Mouse (Mus musculus): ENCODE data around the gene Idh3g.
"Not testable (repeated sequence)": the region's sequence is repeated elsewhere in the genome, so short reads cannot be mapped to it uniquely, and the experiment has no call there.

The Idh3g gene

DNA sequence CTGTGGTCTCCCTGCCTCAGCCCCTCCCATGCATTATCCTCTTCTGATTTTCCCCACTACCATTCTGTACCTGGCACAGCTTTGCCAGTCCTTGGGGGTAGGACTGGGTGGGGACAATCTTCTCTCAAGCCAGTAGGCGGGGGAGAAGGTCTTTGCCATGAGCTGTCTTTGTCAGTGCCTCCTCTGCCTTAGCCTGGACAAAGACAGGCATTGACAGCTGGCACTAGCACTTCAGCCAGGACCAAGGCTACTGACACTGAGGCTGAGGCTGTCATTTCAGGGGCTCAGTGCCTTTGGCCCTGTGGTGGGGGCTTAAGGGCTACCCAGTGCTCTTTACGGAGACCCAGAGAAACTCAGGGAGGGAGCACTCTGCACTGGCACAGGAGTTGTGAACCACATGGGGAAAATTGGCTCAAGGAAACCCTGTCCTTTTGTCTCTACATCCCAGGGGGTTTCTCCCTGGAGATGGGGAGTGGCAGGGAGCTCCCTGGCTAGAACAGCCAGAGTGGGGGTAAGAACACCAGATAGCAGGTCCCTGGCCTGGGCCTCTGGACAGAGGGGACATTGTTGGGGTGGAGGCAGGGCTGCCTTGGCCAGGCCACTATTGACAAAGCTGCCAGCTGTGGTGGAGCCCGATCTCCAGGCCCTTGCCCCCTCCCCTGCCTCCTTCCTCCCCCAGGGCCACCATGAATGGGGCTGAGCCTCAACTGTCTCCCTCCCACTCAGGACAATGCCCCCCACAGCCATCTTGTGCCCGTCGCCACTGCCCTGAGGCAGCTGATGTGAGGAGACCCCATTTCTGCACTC lies 30.2 kb downstream of the Idh3g start, which contains the start of gene Plxnb3:
Gene Plxnb3 (plus strand): TSS at position 757 of the 807 bp plus-strand sequence.
- DNase-seq = no peak

DNA sequence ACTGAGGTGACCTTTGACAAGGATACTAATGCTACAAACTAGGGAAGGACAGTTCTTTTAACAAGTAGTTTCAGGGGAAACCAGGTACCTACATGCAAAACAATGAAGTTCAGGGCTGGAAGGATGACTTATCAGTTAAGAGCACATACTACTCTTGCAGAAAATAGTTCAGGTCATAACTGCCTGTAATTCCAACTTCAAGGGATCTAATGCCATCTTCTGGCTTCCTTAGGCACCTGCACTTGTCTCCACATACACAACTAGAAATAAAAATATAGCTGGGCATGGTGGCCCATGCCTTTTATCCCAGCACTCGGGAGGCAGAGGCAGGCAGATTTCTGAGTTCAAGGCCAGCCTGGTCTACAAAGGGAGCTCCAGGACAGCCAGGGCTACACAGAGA lies 37.7 kb downstream of the Idh3g start:
- DNase-seq = no peak

GRCm38 (mm10) chrX:73744774-73745481 lies 41.8 kb downstream of the Idh3g start:
- no peak for DNase-seq

DNA sequence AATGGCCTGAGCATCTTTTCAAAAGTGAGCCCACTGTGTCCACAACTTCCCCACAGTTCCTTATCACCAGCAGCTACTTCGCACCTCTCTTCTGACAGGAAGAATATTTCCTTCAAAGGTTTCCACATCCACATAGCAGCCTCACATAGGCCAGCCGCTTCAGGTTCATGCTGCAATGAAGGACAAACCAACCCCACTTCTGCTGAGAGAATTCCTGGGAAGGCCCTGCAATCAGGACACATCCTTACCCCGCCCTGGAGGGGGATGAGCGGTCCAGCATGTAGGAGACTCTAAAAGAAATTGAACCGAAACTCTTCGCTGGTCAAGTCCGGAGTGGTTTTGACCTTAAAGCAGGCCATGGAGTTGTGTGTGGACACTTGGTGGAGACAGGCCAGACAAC lies 46.9 kb downstream of the Idh3g start:
- not testable (repeated sequence) for DNase-seq

DNA sequence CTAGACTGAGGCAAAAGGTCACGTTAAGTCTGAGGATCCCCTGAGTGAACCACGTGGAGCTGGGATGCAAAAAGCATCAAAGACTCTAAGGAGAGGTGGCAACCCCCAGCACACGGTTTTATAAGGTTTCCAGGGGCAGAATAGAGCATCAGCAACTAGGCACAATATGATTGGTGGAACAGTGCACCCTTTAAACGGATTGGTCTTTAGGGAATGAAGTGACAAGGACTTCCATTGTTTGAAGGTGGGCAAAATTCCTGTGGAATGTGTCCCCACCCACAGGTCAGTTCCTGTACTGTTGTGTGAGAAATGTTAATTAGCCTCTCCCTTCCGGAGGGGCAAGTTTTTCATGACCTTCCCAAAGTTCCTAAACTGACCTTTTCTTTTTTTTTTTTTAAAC lies 47.5 kb downstream of the Idh3g start:
- DNase-seq = no peak

DNA sequence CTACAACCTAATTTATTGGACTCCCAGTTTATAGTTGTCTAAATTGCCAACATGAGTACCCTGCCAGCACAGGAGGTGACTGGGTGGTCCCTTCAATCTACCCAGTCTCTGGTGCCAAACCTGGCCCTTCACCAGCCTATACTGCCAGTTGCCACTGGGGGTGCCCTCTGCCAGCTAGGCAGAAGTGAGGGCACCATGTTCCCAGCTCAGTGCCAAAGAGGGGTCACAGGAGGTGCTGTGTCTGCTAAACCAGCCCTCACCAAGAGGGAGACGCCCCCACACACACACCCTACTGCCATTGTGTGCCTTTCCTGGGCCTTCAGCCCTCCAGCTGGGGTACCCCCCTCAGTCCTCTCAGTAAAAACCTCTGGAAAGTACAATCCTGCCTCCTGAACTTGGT lies 48.5 kb downstream of the Idh3g start:
- no peak for DNase-seq

- DNase-seq = no peak
These were observed 55.8 kb downstream of the Idh3g start for GRCm38 (mm10) chrX:73730908-73731307.

Measured in kidney, adult 11 months (tissue).